Mouse (Mus musculus): ENCODE measurements at regions not wholly inside any gene's neighbourhood (a gene's known extent, or its start where the extent isn't known, plus 50 kb on each side); places are given as distances from the start of the nearest gene placed in this dataset.

GRCm38 (mm10) chr1:77567657-77568056 lies 52.8 kb upstream of the Epha4 start:
- TF ChIP-seq CTCF (IDR thresholded peaks at IDR 0.05; ENCODE audit: low read depth), result no peak
- TF ChIP-seq EP300 (IDR thresholded peaks at IDR 0.05; ENCODE audit: low read depth), result no peak

Measured in liver, embryonic 14.5 days (tissue).